Mouse (Mus musculus): ENCODE measurements around the gene B4galnt1.

DNA sequence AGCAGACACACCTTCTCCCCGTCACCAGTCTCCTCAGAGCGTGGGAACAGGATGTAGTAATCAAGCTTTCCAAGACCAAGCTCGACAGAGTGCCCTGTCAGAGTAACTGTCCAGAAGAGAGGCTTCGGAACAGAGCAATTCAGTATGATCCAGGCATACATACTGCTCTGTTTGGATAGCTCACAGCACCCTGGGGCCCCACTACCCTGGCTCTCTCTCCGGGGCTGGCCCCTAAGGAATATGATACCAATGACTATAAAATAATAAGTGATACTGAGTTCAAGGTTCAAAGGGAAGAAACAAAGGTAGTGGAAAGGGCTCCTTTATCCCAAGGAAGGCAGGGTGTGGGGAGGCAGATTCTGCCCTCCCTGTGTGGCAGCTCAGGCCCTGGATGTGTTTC is 32.6 kb upstream of the B4galnt1 start:
- TF ChIP-seq CHD1 (IDR thresholded peaks at IDR 0.05; ENCODE audit: low read depth, low read length) (no peak), TBP (conservative IDR thresholded peaks at IDR 0.05; ENCODE audit: low read depth, low read length) (no peak), USF1 (IDR thresholded peaks at IDR 0.05; ENCODE audit: low read depth, low read length) (no peak), POLR2A (IDR thresholded peaks at IDR 0.05; ENCODE audit: low read depth, low read length) (no peak), EP300 (IDR thresholded peaks at IDR 0.05; ENCODE audit: low read length) (no peak)

All from CH12.LX (cell line).